Comparison of ENCODE assay signal across 8 mouse cellular contexts in genomic region chr5:33723019-33723640, GRCm38 (mm10). TPM values are rescaled to one million over a fixed set of nuclear protein-coding genes. Genes with fewer than 3 reads are reported as not detected.
DNase-seq lines count a peak whose midpoint lies in the region; ATAC-seq lines count a peak whose summit lies in the region.

No protein-coding gene starts in this region.

- H3K9me3 ChIP-seq in heart, embryonic 15.5 days (replicated peaks), result no peaks in the 10 kb centered on the region
- no peaks in the 10 kb centered on the region for H3K9me3 ChIP-seq in limb, embryonic 12.5 days

- no peak for ATAC-seq in heart, embryonic 15.5 days (replicated peaks; ENCODE audit: insufficient number of reproducible peaks, insufficient read depth, low FRiP score, low read depth)
- no peak for ATAC-seq in limb, embryonic 12.5 days (ENCODE audit: insufficient number of reproducible peaks, insufficient read depth, low FRiP score, low TSS enrichment, low read depth)
- ATAC-seq in megakaryocyte-erythroid progenitor cell, adult 5-6 weeks (replicated peaks; ENCODE audit: low FRiP score, low TSS enrichment, poor library complexity, severe bottlenecking), result no peak

- peaks cover 38% of the 10 kb centered on the region for H3K4me1 ChIP-seq in heart, embryonic 15.5 days (replicated peaks)
- peaks cover 38% of the 10 kb centered on the region for H3K4me1 ChIP-seq in limb, embryonic 12.5 days (replicated peaks)

- H3K36me3 ChIP-seq in heart, embryonic 15.5 days, result no peaks in the 10 kb centered on the region
- H3K36me3 ChIP-seq in limb, embryonic 12.5 days, result peaks cover 16% of the 10 kb centered on the region

- no peak overlapping the region for H3K27ac ChIP-seq in heart, embryonic 15.5 days
- H3K27ac ChIP-seq in limb, embryonic 12.5 days, result peak overlapping the region; percentile 81

- H3K4me2 ChIP-seq in heart, embryonic 15.5 days, result peak overlapping the region; percentile 99
- H3K4me2 ChIP-seq in limb, embryonic 12.5 days, result peak overlapping the region; percentile 96

- 1% methylated on average over 59 of the region's 61 CpGs for WGBS in heart, embryonic 15.5 days
- WGBS in limb, embryonic 12.5 days, result under 1% methylated on average over 61 of the region's 61 CpGs

- peak overlapping the region; percentile 70 for H3K9ac ChIP-seq in heart, embryonic 15.5 days
- H3K9ac ChIP-seq in limb, embryonic 12.5 days (replicated peaks), result peak overlapping the region; percentile 87

- peak; percentile 18 for DNase-seq in adrenal gland, postnatal 14 days
- no peak for DNase-seq in adrenal gland, postnatal 25 days
- peak; percentile 10 for DNase-seq in R1 (ENCODE audit: low read depth, low spot score)
- peak; percentile 71 for DNase-seq in neural tube, embryonic 10.5 days (ENCODE audit: extremely low spot score, low spot score)
- no peak for DNase-seq in right cerebral cortex, adult 18-20 months

- peak overlapping the region; percentile 76 for H3K4me3 ChIP-seq in heart, embryonic 15.5 days
- peak overlapping the region; percentile 75 for H3K4me3 ChIP-seq in limb, embryonic 12.5 days (replicated peaks)

- peaks cover 43% of the 10 kb centered on the region for H3K27me3 ChIP-seq in heart, embryonic 15.5 days
- peaks cover 83% of the 10 kb centered on the region for H3K27me3 ChIP-seq in limb, embryonic 12.5 days

RNA-seq across cellular contexts. Expression of gene Fgfr3, which starts 1.7 kb away (rescaled TPM):
- 6.4 and 7.8 TPM in 2 replicates for total RNA-seq in adrenal gland, postnatal 14 days (2021)
- total RNA-seq in adrenal gland, postnatal 25 days (2021), result 2.0 and 3.2 TPM in 2 replicates
- 4.0 and 9.1 TPM in 2 replicates for polyA plus RNA-seq in heart, embryonic 15.5 days (2015; fragmentation: Nextera tagmentation; extraction: Ambion mirVana)
- polyA plus RNA-seq in limb, embryonic 12.5 days (2016; fragmentation: Nextera tagmentation; extraction: Ambion mirVana), result 24.5 and 28.0 TPM in 2 replicates
- total RNA-seq in megakaryocyte-erythroid progenitor cell, adult 5-6 weeks (2014; fragmentation: Nextera tagmentation), result not detected in 2 replicates
- not detected in 2 replicates for total RNA-seq in megakaryocyte-erythroid progenitor cell, adult 5-6 weeks (2017)

RNA-seq across cellular contexts. Expression of gene Letm1, which starts 59.5 kb away (rescaled TPM):
- 160 and 173 TPM in 2 replicates for total RNA-seq in adrenal gland, postnatal 14 days (2021)
- total RNA-seq in adrenal gland, postnatal 25 days (2021), result 104 and 110 TPM in 2 replicates
- polyA plus RNA-seq in heart, embryonic 15.5 days (2015; fragmentation: Nextera tagmentation; extraction: Ambion mirVana), result 40.5 and 49.5 TPM in 2 replicates
- 55.7 and 56.6 TPM in 2 replicates for polyA plus RNA-seq in limb, embryonic 12.5 days (2016; fragmentation: Nextera tagmentation; extraction: Ambion mirVana)
- 21.0 and 26.1 TPM in 2 replicates for total RNA-seq in megakaryocyte-erythroid progenitor cell, adult 5-6 weeks (2014; fragmentation: Nextera tagmentation)
- 20.6 and 23.1 TPM in 2 replicates for total RNA-seq in megakaryocyte-erythroid progenitor cell, adult 5-6 weeks (2017)

Comparison
In these comparisons a context has a peak if more than half of its experiments do, and no peak if none do; other contexts are left out.
1. DNase-seq: peak in adrenal gland, postnatal 14 days (single experiment), R1 (single experiment) and neural tube, embryonic 10.5 days (single experiment); none in adrenal gland, postnatal 25 days (single experiment) and right cerebral cortex, adult 18-20 months (single experiment).